Mouse (Mus musculus): ENCODE data around the gene Ralgps2.

- TF ChIP-seq CTCF (conservative IDR thresholded peaks at IDR 0.05; ENCODE audit: low read length) (no peak), POU5F1 (IDR thresholded peaks at IDR 0.05; ENCODE audit: borderline replicate concordance, low read length) (no peak)
Observed at GRCm38 (mm10) chr1:156916361-156916760, 23.1 kb downstream of the Ralgps2 start.
